Mouse (Mus musculus) left cerebral cortex, adult 11 months (tissue): ENCODE results near the gene Brd2.

Experiments
- DNase-seq: peaks from one replicate; pipeline ENCODE4 v3.0.0; 2022; ENCODE audit warnings: low spot score

The Brd2 gene

GRCm38 (mm10) chr17:34079621-34080020, 42.8 kb downstream of the Brd2 start:
- peak; percentile 47 for DNase-seq

DNA sequence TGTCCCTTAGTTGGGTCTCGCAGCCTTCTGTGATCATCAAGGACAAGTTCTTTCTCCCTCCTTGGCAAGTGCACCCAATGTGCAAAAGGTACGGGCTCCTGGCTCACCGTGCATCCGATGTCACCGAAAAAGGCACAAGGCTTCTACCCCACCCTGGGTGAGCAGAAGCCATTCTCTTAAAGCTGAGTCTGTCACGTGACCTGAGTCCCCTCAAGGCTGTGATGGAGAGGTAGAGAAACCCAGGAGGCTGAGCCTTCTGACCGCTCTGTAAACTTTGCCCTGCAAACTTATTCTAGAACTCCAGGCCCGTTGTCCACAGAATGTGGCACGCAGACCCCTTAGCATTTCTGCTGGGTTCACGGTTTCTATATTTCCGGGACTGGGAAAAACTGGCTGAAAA, 43.4 kb downstream of the Brd2 start:
- DNase-seq, result no peak

GRCm38 (mm10) chr17:34078148-34078547, 44.3 kb downstream of the Brd2 start:
- no peak for DNase-seq

- peak; percentile 14 for DNase-seq
These were observed 44.9 kb downstream of the Brd2 start for GRCm38 (mm10) chr17:34077549-34077948.

- peak; percentile 38 for DNase-seq
These were observed 47.2 kb downstream of the Brd2 start for GRCm38 (mm10) chr17:34075271-34075670.

GRCm38 (mm10) chr17:34072091-34072490, 50.3 kb downstream of the Brd2 start:
- no peak for DNase-seq

DNA sequence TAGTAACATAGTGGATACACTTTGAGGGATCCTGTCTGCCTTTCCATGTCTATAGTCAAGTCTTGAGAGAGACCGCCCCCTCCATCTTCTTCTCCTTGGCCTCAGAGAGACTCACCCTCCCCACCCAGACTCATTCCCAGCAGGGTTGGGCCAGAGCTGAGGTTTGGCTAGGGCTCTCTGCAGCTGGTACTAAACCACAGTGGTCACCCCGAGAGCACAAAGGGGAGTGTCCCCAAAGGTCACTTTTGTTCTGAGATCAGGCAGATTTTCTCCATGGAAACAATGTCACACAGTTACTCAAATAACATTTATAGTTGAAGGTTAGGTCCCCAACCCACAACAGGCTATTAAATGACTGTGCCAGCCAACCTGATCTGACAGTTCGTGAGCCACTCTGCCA, 53.6 kb downstream of the Brd2 start:
- no peak for DNase-seq
